Mouse (Mus musculus): ENCODE measurements around the gene Gpd1l. TPM values are rescaled to one million over a fixed set of nuclear protein-coding genes. Genes with fewer than 3 reads are reported as not detected.

The Gpd1l gene
- polyA plus RNA-seq, 1 experiment from 2014 or later: 13.3 TPM

Other genes starting within 250 kb of the Gpd1l start
- gene Dync1li1, start 245.2 kb downstream of the Gpd1l start, polyA plus RNA-seq (2014; fragmentation: Nextera tagmentation; extraction: Ambion mirVana): 66.9 and 76.1 TPM in 2 replicates
- 35.6 and 39.5 TPM in 2 replicates for gene Cmtm6, start 202.9 kb downstream of the Gpd1l start, polyA plus RNA-seq (2014; fragmentation: Nextera tagmentation; extraction: Ambion mirVana)
- gene Cmtm7, start 152.1 kb downstream of the Gpd1l start, polyA plus RNA-seq (2014; fragmentation: Nextera tagmentation; extraction: Ambion mirVana): 105 and 121 TPM in 2 replicates
- 14.4 and 16.2 TPM in 2 replicates for gene Cmtm8, start 89.8 kb downstream of the Gpd1l start, polyA plus RNA-seq (2014; fragmentation: Nextera tagmentation; extraction: Ambion mirVana)
- gene Osbpl10, start 44.6 kb upstream of the Gpd1l start, polyA plus RNA-seq (2014; fragmentation: Nextera tagmentation; extraction: Ambion mirVana): 1.2 and 1.6 TPM in 2 replicates
- 252 and 297 TPM in 2 replicates for gene Rps27rt, start 48.8 kb upstream of the Gpd1l start, polyA plus RNA-seq (2014; fragmentation: Nextera tagmentation; extraction: Ambion mirVana)

Data from heart, embryonic 11.5 days (tissue).